Mouse (Mus musculus): Measurements from ENCODE around the gene 4833423E24Rik. TPM values are rescaled to one million over a fixed set of nuclear protein-coding genes. Genes with fewer than 3 reads are reported as not detected.

The 4833423E24Rik gene
- polyA plus RNA-seq, 1 experiment = not detected

DNA sequence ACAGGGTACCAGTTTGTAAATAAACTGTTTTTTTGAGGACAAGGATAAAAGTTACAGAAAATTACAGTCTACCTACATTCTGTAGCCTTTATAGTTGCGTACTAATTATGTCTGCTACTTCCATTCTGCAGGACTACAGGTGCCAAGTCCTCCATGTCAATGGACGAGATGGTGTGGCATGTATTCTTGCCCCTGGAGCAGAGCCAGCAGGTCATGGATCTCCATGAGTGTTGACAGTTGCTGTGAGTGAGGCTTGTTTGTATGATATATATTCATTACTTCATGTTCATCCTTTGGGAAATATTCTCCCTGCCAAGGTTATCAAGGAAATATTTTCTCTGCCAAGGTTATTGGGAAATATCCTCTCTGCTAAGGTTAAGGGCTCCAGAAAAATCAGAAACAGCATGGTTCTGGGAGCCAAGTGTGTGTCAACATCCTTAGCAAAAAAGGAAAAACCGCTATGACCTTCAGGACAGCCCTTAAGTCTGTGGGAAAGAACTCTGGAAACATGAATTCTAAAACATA lies 52.0 kb downstream of the 4833423E24Rik start:
- Histone ChIP-seq H3K79me3 (ENCODE audit: low read depth) (no peaks in the 10 kb centered on the region), H3K79me2 (ENCODE audit: control insufficient read depth, insufficient read depth) (no peaks in the 10 kb centered on the region), H3K36me3 (ENCODE audit: control insufficient read depth, insufficient read depth) (no peaks in the 10 kb centered on the region), H3ac (ENCODE audit: control insufficient read depth, insufficient read length, low read depth) (no peak overlapping the region), H3K4me3 (ENCODE audit: insufficient read depth, poor library complexity, severe bottlenecking) (no peak overlapping the region), H3K27me3 (ENCODE audit: control insufficient read depth, insufficient read depth, insufficient read length) (no peaks in the 10 kb centered on the region)
- TF ChIP-seq CEBPB (IDR thresholded peaks at IDR 0.05; ENCODE audit: low read depth) = no peak

DNA sequence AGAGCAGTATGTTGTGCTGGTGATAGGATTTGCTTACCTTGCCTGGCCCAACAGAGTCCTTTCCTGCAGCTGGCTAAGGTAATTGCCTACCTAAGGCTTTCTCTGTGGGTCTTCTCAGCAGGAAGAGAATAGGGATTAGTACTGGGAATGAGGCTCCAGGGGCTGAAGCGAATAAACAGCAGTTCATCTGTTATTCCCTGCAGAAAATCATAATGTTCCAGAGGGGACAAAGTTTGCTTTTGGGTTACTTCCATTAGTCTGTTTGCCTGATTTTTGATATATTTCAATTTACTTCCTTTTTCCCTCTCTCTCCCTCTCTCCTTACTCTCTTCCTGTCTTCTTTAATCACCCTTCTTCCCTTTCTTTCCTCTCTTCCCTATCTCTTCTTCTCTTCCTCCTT lies 75.3 kb downstream of the 4833423E24Rik start, which contains the start of gene Olfr995:
TSS of gene Olfr995 (minus strand) at position 101 of the 400 bp plus-strand sequence.
- TF ChIP-seq CEBPB (IDR thresholded peaks at IDR 0.05; ENCODE audit: low read depth) (no peak), USF1 (IDR thresholded peaks at IDR 0.05; ENCODE audit: low read depth) (no peak), MYOG (IDR thresholded peaks at IDR 0.05; ENCODE audit: control insufficient read depth, extremely low read depth, insufficient read length) (no peak), FOSL1 (IDR thresholded peaks at IDR 0.05; ENCODE audit: insufficient read depth, low read length, poor library complexity, severe bottlenecking) (no peak), CTCF (IDR thresholded peaks at IDR 0.05; ENCODE audit: control insufficient read depth, insufficient read depth, insufficient read length) (no peak), MYOD1 (IDR thresholded peaks at IDR 0.05; ENCODE audit: control insufficient read depth, insufficient read length, low read depth) (no peak), MAX (IDR thresholded peaks at IDR 0.05) (no peak)

DNA sequence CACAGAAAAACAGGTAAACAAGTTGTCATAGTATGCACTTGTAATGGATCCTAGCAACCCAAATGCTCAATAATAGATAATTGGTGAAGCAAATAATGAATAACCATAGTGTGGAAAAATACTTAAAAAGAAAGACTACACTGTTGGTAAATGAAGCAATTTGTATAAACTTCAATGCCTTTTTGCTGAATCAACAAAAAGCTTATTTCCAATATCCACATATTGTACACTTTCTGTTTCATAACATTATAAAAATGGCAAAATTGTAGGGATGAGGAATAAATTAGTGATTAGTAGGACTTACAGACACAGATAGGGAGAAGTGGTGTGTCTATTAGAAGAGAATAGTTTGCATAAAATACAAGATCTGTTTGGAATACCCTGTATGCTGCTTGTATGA lies 76.3 kb downstream of the 4833423E24Rik start:
- no peaks in the 10 kb centered on the region for H3K79me2 ChIP-seq (ENCODE audit: control insufficient read depth, insufficient read depth)
- H3K4me3 ChIP-seq (ENCODE audit: insufficient read depth, poor library complexity, severe bottlenecking) = no peak overlapping the region
- TF ChIP-seq MYOD1 (IDR thresholded peaks at IDR 0.05; ENCODE audit: control insufficient read depth, insufficient read length, low read depth) = no peak
- no peak for TF ChIP-seq MAX (IDR thresholded peaks at IDR 0.05)
- no peak for TF ChIP-seq CEBPB (IDR thresholded peaks at IDR 0.05; ENCODE audit: low read depth)
- no peak for TF ChIP-seq CTCF (IDR thresholded peaks at IDR 0.05; ENCODE audit: control insufficient read depth, insufficient read depth, insufficient read length)
- no peak for TF ChIP-seq FOSL1 (IDR thresholded peaks at IDR 0.05; ENCODE audit: insufficient read depth, low read length, poor library complexity, severe bottlenecking)
- no peak for TF ChIP-seq MYOG (IDR thresholded peaks at IDR 0.05; ENCODE audit: control insufficient read depth, extremely low read depth, insufficient read length)
- TF ChIP-seq USF1 (IDR thresholded peaks at IDR 0.05; ENCODE audit: low read depth) = no peak
- no peaks in the 10 kb centered on the region for H3K36me3 ChIP-seq (ENCODE audit: control insufficient read depth, insufficient read depth)
- no peak overlapping the region for H3ac ChIP-seq (ENCODE audit: control insufficient read depth, insufficient read length, low read depth)
- H3K79me3 ChIP-seq (ENCODE audit: low read depth) = no peaks in the 10 kb centered on the region
- H3K27me3 ChIP-seq (ENCODE audit: control insufficient read depth, insufficient read depth, insufficient read length) = no peaks in the 10 kb centered on the region

More for the DNA sequence above, 75.3 kb downstream of the 4833423E24Rik start, which contains the start of gene Olfr995:
- no peaks in the 10 kb centered on the region for H3K79me2 ChIP-seq (ENCODE audit: control insufficient read depth, insufficient read depth)
- H3K36me3 ChIP-seq (ENCODE audit: control insufficient read depth, insufficient read depth) = no peaks in the 10 kb centered on the region
- no peaks in the 10 kb centered on the region for H3K79me3 ChIP-seq (ENCODE audit: low read depth)
- H3K27me3 ChIP-seq (ENCODE audit: control insufficient read depth, insufficient read depth, insufficient read length) = no peaks in the 10 kb centered on the region
- H3ac ChIP-seq (ENCODE audit: control insufficient read depth, insufficient read length, low read depth) = no peak within 1 kb of the TSS
- H3K4me3 ChIP-seq (ENCODE audit: insufficient read depth, poor library complexity, severe bottlenecking) = no peak within 1 kb of the TSS

DNA sequence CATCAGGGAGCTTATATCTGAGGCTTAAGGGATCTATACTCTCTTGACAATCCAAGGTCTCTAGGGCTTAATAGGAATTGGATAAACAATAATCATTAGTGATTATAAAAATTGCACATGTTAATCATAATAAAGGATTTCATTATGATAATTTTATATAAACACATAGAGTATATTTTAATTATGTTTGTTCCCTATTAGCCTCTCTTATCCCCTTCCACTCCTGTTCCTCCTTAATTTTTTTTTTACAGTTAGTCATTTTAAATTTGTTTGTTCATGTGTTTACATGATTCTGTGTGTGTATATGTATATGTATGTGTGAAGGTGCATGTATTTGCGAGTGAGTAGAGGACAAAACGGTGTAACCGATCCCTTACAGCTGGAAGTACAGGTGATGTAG lies 82.5 kb downstream of the 4833423E24Rik start, which contains the start of gene Olfr994:
TSS of gene Olfr994 (minus strand) at position 101 of the 400 bp plus-strand sequence.
- no peaks in the 10 kb centered on the region for H3K36me3 ChIP-seq (ENCODE audit: control insufficient read depth, insufficient read depth)
- no peaks in the 10 kb centered on the region for H3K27me3 ChIP-seq (ENCODE audit: control insufficient read depth, insufficient read depth, insufficient read length)
- H3K79me3 ChIP-seq (ENCODE audit: low read depth) = no peaks in the 10 kb centered on the region
- no peaks in the 10 kb centered on the region for H3K79me2 ChIP-seq (ENCODE audit: control insufficient read depth, insufficient read depth)
- TF ChIP-seq FOSL1 (IDR thresholded peaks at IDR 0.05; ENCODE audit: insufficient read depth, low read length, poor library complexity, severe bottlenecking) (no peak), MYOD1 (IDR thresholded peaks at IDR 0.05; ENCODE audit: control insufficient read depth, insufficient read length, low read depth) (no peak), CEBPB (IDR thresholded peaks at IDR 0.05; ENCODE audit: low read depth) (no peak)
- no peak within 1 kb of the TSS for H3ac ChIP-seq (ENCODE audit: control insufficient read depth, insufficient read length, low read depth)
- no peak within 1 kb of the TSS for H3K4me3 ChIP-seq (ENCODE audit: insufficient read depth, poor library complexity, severe bottlenecking)

Other genes starting within 250 kb of the 4833423E24Rik start
- gene Olfr987, start 179.7 kb downstream of the 4833423E24Rik start, polyA plus RNA-seq (2012; fragmentation: generic; extraction: Trizol) = not detected
- not detected for gene Olfr988, start 155.8 kb downstream of the 4833423E24Rik start, polyA plus RNA-seq (2012; fragmentation: generic; extraction: Trizol)
- not detected for gene Olfr992, start 109.6 kb downstream of the 4833423E24Rik start, polyA plus RNA-seq (2012; fragmentation: generic; extraction: Trizol)
- not detected for gene Olfr993, start 104.1 kb downstream of the 4833423E24Rik start, polyA plus RNA-seq (2012; fragmentation: generic; extraction: Trizol)
- gene Olfr994, start 82.6 kb downstream of the 4833423E24Rik start, polyA plus RNA-seq (2012; fragmentation: generic; extraction: Trizol) = not detected
- not detected for gene Olfr995, start 75.4 kb downstream of the 4833423E24Rik start, polyA plus RNA-seq (2012; fragmentation: generic; extraction: Trizol)
- not detected for gene Olfr996, start 60.2 kb upstream of the 4833423E24Rik start, polyA plus RNA-seq (2012; fragmentation: generic; extraction: Trizol)
- gene Olfr998, start 69.9 kb upstream of the 4833423E24Rik start, polyA plus RNA-seq (2012; fragmentation: generic; extraction: Trizol) = not detected
- gene Olfr1000, start 92.9 kb upstream of the 4833423E24Rik start, polyA plus RNA-seq (2012; fragmentation: generic; extraction: Trizol) = not detected
- gene Olfr1002, start 131.7 kb upstream of the 4833423E24Rik start, polyA plus RNA-seq (2012; fragmentation: generic; extraction: Trizol) = not detected
- not detected for gene Olfr154, start 145.4 kb upstream of the 4833423E24Rik start, polyA plus RNA-seq (2012; fragmentation: generic; extraction: Trizol)
- not detected for gene Olfr1006, start 159.7 kb upstream of the 4833423E24Rik start, polyA plus RNA-seq (2012; fragmentation: generic; extraction: Trizol)
- gene Olfr1008, start 170.4 kb upstream of the 4833423E24Rik start, polyA plus RNA-seq (2012; fragmentation: generic; extraction: Trizol) = not detected
- gene Olfr1009, start 196.4 kb upstream of the 4833423E24Rik start, polyA plus RNA-seq (2012; fragmentation: generic; extraction: Trizol) = not detected
- gene Olfr1012, start 243.7 kb upstream of the 4833423E24Rik start, polyA plus RNA-seq (2012; fragmentation: generic; extraction: Trizol) = not detected
- not detected for gene Olfr1013, start 248.1 kb upstream of the 4833423E24Rik start, polyA plus RNA-seq (2012; fragmentation: generic; extraction: Trizol)